Mouse (Mus musculus) yolk sac, embryonic 10.5 days (tissue): Measurements from ENCODE around the gene Pdia6.

Experiments used
- DNase-seq: peaks from one replicate; pipeline ENCODE4 v3.0.0-alpha.2; 2017; ENCODE audit warnings: low spot score

The Pdia6 gene

DNA sequence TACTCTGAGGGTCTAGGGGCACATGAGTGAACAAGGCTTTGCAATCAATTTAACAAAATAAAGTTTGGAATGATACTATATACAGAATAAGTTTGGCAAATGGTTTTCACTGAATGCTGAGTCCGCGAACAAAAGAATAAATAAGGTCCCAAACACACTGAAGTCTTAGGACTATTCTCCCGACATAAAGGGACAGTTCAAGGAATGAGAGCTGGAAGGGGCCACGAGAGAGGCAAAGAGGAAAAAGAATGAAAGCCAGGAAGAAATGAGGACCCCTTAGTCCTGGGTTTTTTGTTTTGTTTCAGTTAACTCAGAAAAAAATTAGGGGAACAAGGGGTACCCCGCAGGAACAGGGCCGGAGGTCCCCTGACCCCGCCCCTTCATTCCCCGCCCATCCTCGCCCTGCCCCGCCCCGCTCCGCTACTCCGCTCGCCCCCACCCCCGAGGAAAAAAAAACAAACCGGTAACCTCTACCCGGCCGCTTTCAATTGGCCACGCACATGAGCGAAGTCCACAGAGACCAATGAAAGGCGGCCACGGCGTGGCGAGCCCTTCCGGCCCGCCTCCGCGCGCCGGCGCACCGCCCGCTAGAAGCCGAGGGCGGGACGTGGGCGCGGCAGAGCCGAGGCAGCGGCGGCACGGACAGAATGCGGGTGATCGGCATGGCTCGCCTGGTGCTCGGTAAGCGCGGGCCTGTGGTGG is at the start of gene Pdia6:
Gene Pdia6, plus strand, starts transcription at position 575 of the 702 bp plus-strand sequence.
- peak; percentile 94 for DNase-seq

- DNase-seq: no peak
Observed at GRCm38 (mm10) chr12:17218390-17218789, 48.0 kb upstream of the Pdia6 start.

DNA sequence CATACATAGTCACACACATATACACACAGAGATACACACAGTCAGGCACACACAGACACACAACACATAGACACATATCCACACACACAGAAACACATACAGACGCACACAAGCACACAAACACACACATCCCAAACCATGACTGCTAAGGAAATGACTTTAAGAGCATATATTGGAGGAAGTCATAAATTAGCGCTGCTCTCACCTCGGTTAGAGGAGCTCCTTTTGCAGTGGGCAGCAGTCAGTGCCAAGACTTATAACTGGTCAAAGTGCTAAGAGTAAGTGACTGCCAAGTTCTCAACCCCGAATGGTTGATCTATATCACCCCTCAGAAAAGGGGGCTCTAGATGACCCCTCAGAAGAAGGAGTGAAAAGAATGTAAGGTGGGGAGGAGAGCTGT is 47.2 kb upstream of the Pdia6 start:
- DNase-seq: no peak

- no peak for DNase-seq
Observed at GRCm38 (mm10) chr12:17220631-17221030, 45.7 kb upstream of the Pdia6 start.

GRCm38 (mm10) chr12:17221891-17222428 is 44.4 kb upstream of the Pdia6 start:
- DNase-seq: no peak

- DNase-seq: no peak
Observed at GRCm38 (mm10) chr12:17223050-17223449, 43.3 kb upstream of the Pdia6 start.

- no peak for DNase-seq
Observed at GRCm38 (mm10) chr12:17225012-17225411, 41.3 kb upstream of the Pdia6 start.

DNA sequence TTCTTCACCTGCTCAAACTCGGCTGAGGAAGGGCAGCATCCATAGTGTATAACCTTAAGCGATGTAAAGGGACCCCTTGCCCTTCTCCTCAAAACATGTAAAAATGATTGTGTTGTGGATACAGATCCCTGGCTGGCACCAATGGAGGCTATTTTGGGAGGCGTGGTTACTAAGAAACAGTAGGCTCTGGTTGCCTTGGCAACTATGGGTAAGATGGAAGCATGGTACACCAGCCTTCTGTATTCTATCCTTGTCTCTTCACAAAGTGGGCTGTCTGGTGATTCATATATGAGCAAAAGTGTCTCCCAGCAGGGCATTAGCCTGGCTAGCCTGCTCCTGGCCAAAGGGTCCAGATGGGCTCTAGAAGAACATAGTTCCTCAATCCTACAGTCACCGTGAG is 38.4 kb upstream of the Pdia6 start:
- DNase-seq: no peak

DNA sequence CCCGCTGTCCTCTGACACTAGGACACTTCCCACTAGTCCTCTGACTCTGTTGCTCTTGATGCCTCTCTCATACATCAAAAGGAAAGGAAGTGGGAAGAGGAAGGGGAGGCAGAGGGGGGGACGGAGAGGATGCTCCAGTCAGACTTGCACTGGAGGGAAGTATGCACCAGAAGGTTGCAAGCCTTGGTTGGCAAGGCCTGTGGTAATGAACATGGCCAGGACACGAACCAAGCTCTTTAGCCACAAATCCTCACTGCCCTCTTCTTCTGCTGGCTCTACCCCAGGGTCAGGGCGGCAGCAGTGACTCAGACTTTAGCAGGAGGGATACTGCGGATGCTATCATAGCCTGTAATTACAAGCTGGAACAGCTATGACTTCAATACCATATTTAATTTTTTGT is 35.8 kb upstream of the Pdia6 start:
- no peak for DNase-seq

DNA sequence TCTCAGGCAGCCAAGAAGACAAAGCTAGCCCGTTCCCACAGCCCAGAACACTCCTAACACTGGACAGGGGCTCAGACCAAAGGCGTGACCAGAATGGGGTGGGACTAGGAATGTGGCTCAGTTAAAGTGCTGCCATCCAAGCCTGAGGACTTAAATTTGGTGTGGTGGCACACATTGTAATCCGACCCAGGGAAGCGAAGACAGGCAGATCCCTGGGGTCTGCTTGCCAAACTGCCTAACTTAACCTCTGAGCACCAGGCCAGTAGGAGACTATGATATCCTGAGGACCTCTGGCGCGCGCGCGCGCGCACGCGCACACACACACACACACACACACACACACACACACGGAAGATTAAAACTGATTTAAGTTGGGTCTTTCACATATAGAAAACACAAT is 34.8 kb upstream of the Pdia6 start:
- no peak for DNase-seq

GRCm38 (mm10) chr12:17235535-17236313 is 30.6 kb upstream of the Pdia6 start:
- DNase-seq: no peak

GRCm38 (mm10) chr12:17238588-17239427 is 27.5 kb upstream of the Pdia6 start:
- DNase-seq: no peak

DNA sequence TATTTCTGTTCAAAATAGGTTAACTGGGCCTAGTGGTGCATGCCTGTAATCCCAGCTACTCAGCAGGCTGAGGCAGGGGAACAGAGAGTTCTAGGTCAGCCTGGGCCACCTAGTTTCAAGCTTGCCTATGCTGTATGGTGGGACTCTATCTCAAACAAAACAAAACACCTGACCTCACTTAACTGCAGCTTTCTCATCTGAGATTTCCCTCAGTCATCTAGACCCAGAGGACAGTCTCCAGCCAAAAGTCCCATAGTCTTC is 27.0 kb upstream of the Pdia6 start:
- no peak for DNase-seq

DNA sequence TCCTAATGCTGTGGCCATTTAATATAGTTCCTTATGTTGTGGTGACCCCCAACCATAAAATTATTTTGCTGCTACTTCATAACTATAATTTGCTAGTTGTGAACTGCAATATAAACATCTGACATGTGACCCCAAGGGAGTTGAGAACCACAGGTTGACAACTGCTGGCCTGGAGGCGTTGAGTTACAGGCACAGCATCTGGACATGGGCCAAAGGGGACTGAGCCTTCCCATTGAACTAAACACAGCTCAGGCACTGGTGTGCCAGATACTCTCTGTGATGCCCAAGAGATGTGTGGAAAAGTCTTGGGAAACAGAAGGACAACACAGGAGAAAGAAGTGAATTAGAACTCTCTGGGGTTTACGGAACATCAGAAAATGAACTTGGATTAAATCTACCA is 25.3 kb upstream of the Pdia6 start:
- no peak for DNase-seq

DNA sequence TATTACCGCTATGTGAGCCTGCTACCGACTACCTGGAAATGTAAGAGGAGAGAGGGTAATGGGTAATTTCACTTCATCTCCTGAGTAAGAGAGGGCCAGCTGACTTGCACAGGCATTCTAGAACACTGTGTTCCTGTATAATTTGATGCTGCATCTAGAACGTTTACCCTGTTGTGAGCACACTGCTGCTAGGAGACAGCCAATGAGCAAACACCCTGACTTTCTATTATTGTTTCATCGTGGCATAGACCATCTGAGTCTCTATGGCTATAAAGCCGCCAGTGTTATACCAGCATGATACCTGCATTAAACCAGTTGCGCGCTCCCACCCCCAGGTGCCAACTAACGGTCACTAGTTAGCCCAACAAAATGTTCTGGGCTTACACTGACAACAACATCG is 24.7 kb upstream of the Pdia6 start:
- no peak for DNase-seq

DNA sequence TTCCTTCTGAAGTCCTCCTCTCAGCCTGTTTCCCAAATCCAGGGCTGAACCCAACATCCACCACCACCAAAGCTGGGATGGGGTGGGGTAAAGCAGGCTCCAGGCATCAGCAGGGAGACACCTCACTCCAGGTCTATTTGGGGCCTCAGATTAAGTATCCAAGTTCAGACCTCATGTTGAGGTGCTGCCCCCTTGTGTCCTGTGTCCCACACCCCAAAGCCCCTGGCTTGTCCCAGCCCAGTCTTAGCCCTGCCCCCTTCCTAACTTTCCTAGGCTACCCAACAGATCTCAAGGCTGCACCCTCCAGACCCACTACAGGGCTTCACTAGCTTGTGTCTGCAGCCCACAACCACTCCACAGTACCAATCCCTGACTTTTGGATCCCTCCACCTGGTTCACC is 24.3 kb upstream of the Pdia6 start:
- DNase-seq: no peak

GRCm38 (mm10) chr12:17250962-17251361 is 15.4 kb upstream of the Pdia6 start:
- DNase-seq: no peak

GRCm38 (mm10) chr12:17253069-17253468 is 13.3 kb upstream of the Pdia6 start:
- peak; percentile 26 for DNase-seq

- DNase-seq: no peak
Observed at GRCm38 (mm10) chr12:17255602-17256001, 10.7 kb upstream of the Pdia6 start.

DNA sequence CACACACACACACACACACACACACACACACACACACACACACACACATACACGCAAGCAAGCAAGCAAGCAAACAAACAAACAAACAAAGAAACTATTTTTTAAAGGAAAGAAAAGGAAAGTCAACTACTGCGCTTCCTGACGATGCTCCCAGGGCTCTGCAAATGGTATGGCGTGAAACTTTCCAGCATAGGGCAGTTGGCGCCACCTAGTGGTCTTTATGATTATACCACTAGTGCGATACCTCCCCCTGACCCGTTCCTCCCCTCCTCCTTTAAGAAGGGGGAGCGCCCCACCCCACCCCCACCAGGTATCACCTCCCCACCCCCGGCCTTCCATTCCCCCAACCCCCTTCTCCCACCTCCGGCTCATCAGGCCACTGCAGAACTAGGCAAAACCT is 9.4 kb upstream of the Pdia6 start:
- DNase-seq: peak; percentile 29

GRCm38 (mm10) chr12:17258431-17258830 is 7.9 kb upstream of the Pdia6 start:
- no peak for DNase-seq

GRCm38 (mm10) chr12:17261005-17261404 is 5.3 kb upstream of the Pdia6 start:
- no peak for DNase-seq

GRCm38 (mm10) chr12:17263881-17264280 is 2.5 kb upstream of the Pdia6 start:
- no peak for DNase-seq
